Comparison of ENCODE assay signal across 25 mouse cellular contexts in genomic region chr7:97108119-97108518, GRCm38 (mm10). TPM values are rescaled to one million over a fixed set of nuclear protein-coding genes. Genes with fewer than 3 reads are reported as not detected.
DNase-seq lines count a peak whose midpoint lies in the region; ATAC-seq and TF ChIP-seq lines count a peak whose summit lies in the region.
"Had no signal": no experiment of that assay in that cellular context is flagged by ENCODE, and none has a peak within 500 bp of the region (broad histone marks: within the 10 kb centered on the region; RNA-seq: fewer than 3 reads in every experiment).

No protein-coding gene starts in this region.

- H3K27me3 ChIP-seq in lung, postnatal 0 days (replicated peaks; ENCODE audit: insufficient read depth, low read length) = no peaks in the 10 kb centered on the region
- H3K27me3 ChIP-seq in midbrain, embryonic 10.5 days (ENCODE audit: low read depth, poor library complexity, severe bottlenecking) = no peaks in the 10 kb centered on the region
- H3K27me3 ChIP-seq in forebrain, postnatal 0 days (ENCODE audit: insufficient read depth, low read length) = no peaks in the 10 kb centered on the region
- H3K27me3 ChIP-seq: embryonic facial prominence, embryonic 13.5 days; embryonic facial prominence, embryonic 15.5 days; forebrain, embryonic 12.5 days; Patski had no signal

- no peak overlapping the region for H3K4me2 ChIP-seq in lung, postnatal 0 days (replicated peaks; ENCODE audit: low read depth, low read length)
- H3K4me2 ChIP-seq in forebrain, postnatal 0 days (ENCODE audit: low read depth) = no peak overlapping the region
- H3K4me2 ChIP-seq: embryonic facial prominence, embryonic 13.5 days; embryonic facial prominence, embryonic 15.5 days; forebrain, embryonic 12.5 days had no signal

- DNase-seq in 416B (ENCODE audit: low read depth) = peak; percentile 43
- DNase-seq in lung, postnatal 0 days (ENCODE audit: low spot score) = no peak
- no peak for DNase-seq in midbrain, embryonic 10.5 days (ENCODE audit: low spot score)
- DNase-seq in adrenal gland, adult 2 months = no peak
- DNase-seq in forebrain, postnatal 0 days = no peak
- DNase-seq: adrenal gland, postnatal 10 days; adrenal gland, postnatal 25 days; cerebellum, adult 18-20 months; cerebellum, adult 8-10 months; cerebellum, postnatal 10 days; cerebellum, postnatal 25 days; embryo, embryonic 11 days had no signal

- TF ChIP-seq POLR2A in bone marrow macrophage, adult 2 months (IDR thresholded peaks at IDR 0.05; ENCODE audit: borderline replicate concordance, low read depth, low read length) = no peak

- WGBS in lung, postnatal 0 days = 89% methylated on average over 3 of the region's 3 CpGs
- WGBS in midbrain, embryonic 10.5 days = 91% methylated on average over 3 of the region's 3 CpGs
- WGBS in forebrain, postnatal 0 days = 88% methylated on average over 3 of the region's 3 CpGs

- no peak for TF ChIP-seq CTCF in bone marrow macrophage, adult 2 months (IDR thresholded peaks at IDR 0.05; ENCODE audit: low read depth, low read length)
- no peak for TF ChIP-seq CTCF in lung, postnatal 0 days (IDR thresholded peaks at IDR 0.05)
- TF ChIP-seq CTCF in forebrain, postnatal 0 days (IDR thresholded peaks at IDR 0.05; ENCODE audit: low read depth) = no peak

- ATAC-seq in granulocyte monocyte progenitor cell, adult 5-6 weeks (replicated peaks; ENCODE audit: poor library complexity, severe bottlenecking) = peak; percentile 77
- ATAC-seq in megakaryocyte progenitor cell, adult 5-6 weeks (replicated peaks; ENCODE audit: poor library complexity) = peak; percentile 69
- ATAC-seq in lung, postnatal 0 days = no peak
- ATAC-seq in forebrain, postnatal 0 days = no peak
- ATAC-seq: activated CD4-positive, CD25-positive, alpha-beta regulatory T cell, adult 4 months; forebrain, embryonic 14.5 days; forebrain, embryonic 16.5 days; Patski had no signal

- no peak for TF ChIP-seq EP300 in lung, postnatal 0 days (IDR thresholded peaks at IDR 0.05)

- H3K4me3 ChIP-seq in bone marrow macrophage, adult 2 months (ENCODE audit: insufficient read depth, low read length) = no peak overlapping the region
- no peak overlapping the region for H3K4me3 ChIP-seq in lung, postnatal 0 days (ENCODE audit: low read depth, low read length)
- H3K4me3 ChIP-seq in midbrain, embryonic 10.5 days = no peak overlapping the region
- no peak overlapping the region for H3K4me3 ChIP-seq in forebrain, postnatal 0 days (ENCODE audit: low read depth, low read length)
- H3K4me3 ChIP-seq: embryonic facial prominence, embryonic 13.5 days; embryonic facial prominence, embryonic 15.5 days; erythroblast, embryonic 14.5 days; forebrain, embryonic 10.5 days; forebrain, embryonic 12.5 days had no signal

- H3K9ac ChIP-seq in lung, postnatal 0 days (replicated peaks; ENCODE audit: low read depth) = no peak overlapping the region
- H3K9ac ChIP-seq in forebrain, postnatal 0 days = no peak overlapping the region
- H3K9ac ChIP-seq: embryonic facial prominence, embryonic 13.5 days; embryonic facial prominence, embryonic 15.5 days; forebrain, embryonic 12.5 days had no signal

- H3K27ac ChIP-seq in bone marrow macrophage, adult 2 months (ENCODE audit: insufficient read depth, low read depth, low read length) = 0 out of 2 replicates have a peak overlapping the region, but pooled peaks have one; percentile 17
- no peak overlapping the region for H3K27ac ChIP-seq in lung, postnatal 0 days (ENCODE audit: low read length)
- no peak overlapping the region for H3K27ac ChIP-seq in midbrain, embryonic 10.5 days (replicated peaks)
- no peak overlapping the region for H3K27ac ChIP-seq in forebrain, postnatal 0 days (ENCODE audit: low read depth, low read length)
- H3K27ac ChIP-seq: embryonic facial prominence, embryonic 13.5 days; embryonic facial prominence, embryonic 15.5 days; forebrain, embryonic 10.5 days; forebrain, embryonic 12.5 days had no signal

- no peaks in the 10 kb centered on the region for H3K9me3 ChIP-seq in lung, postnatal 0 days (ENCODE audit: low read length)
- H3K9me3 ChIP-seq in midbrain, embryonic 10.5 days (replicated peaks) = no peaks in the 10 kb centered on the region
- no peaks in the 10 kb centered on the region for H3K9me3 ChIP-seq in forebrain, postnatal 0 days (ENCODE audit: low read length)
- H3K9me3 ChIP-seq: embryonic facial prominence, embryonic 13.5 days; embryonic facial prominence, embryonic 15.5 days; forebrain, embryonic 10.5 days; forebrain, embryonic 12.5 days; G1E had no signal

- H3K4me1 ChIP-seq in bone marrow macrophage, adult 2 months (ENCODE audit: control insufficient read depth, insufficient read depth, low read length) = peaks cover 21% of the 10 kb centered on the region
- H3K4me1 ChIP-seq in lung, postnatal 0 days (ENCODE audit: insufficient read depth, low read depth, low read length) = no peaks in the 10 kb centered on the region; the same call in 1 of the 2 replicates
- H3K4me1 ChIP-seq in midbrain, embryonic 10.5 days = no peaks in the 10 kb centered on the region
- no peaks in the 10 kb centered on the region for H3K4me1 ChIP-seq in forebrain, postnatal 0 days (ENCODE audit: insufficient read depth)
- H3K4me1 ChIP-seq: embryonic facial prominence, embryonic 13.5 days; embryonic facial prominence, embryonic 15.5 days; forebrain, embryonic 10.5 days; forebrain, embryonic 12.5 days had no signal

- no peaks in the 10 kb centered on the region for H3K36me3 ChIP-seq in lung, postnatal 0 days (ENCODE audit: insufficient read depth, low read length)
- H3K36me3 ChIP-seq in midbrain, embryonic 10.5 days = no peaks in the 10 kb centered on the region
- H3K36me3 ChIP-seq in forebrain, postnatal 0 days (ENCODE audit: insufficient read depth) = no peaks in the 10 kb centered on the region
- H3K36me3 ChIP-seq: embryonic facial prominence, embryonic 13.5 days; embryonic facial prominence, embryonic 15.5 days; forebrain, embryonic 10.5 days; forebrain, embryonic 12.5 days had no signal

RNA-seq across cellular contexts. Expression of gene Gab2, which starts 26.7 kb away (rescaled TPM):
- polyA plus RNA-seq in bone marrow macrophage, adult 2 months (2012; ENCODE audit: insufficient read depth, insufficient read length, missing spikeins) = 37.0 and 44.7 TPM in 2 replicates
- 14.1 and 18.9 TPM in 2 replicates for total RNA-seq in granulocyte monocyte progenitor cell, adult 5-6 weeks (2014; fragmentation: Nextera tagmentation)
- total RNA-seq in granulocyte monocyte progenitor cell, adult 5-6 weeks (2017) = 14.3 and 16.4 TPM in 2 replicates
- 12.7 and 15.7 TPM in 2 replicates for total RNA-seq in megakaryocyte progenitor cell, adult 5-6 weeks (2015)
- 12.0 and 12.2 TPM in 2 replicates for total RNA-seq in megakaryocyte progenitor cell, adult 5-6 weeks (2017)
- 7.0 and 7.7 TPM in 2 replicates for polyA plus RNA-seq in lung, postnatal 0 days (2015; fragmentation: Nextera tagmentation; extraction: Ambion mirVana)
- 7.1 and 9.1 TPM in 2 replicates for polyA plus RNA-seq in midbrain, embryonic 10.5 days (2016; fragmentation: Nextera tagmentation; extraction: Ambion mirVana)
- total RNA-seq in adrenal gland, adult 2 months (2021) = 10 to 100 TPM; 18.0 to 21.9 TPM
- polyA plus RNA-seq in adrenal gland, adult 2 months (2012; rRNA removed) = 7.6 and 8.2 TPM in 2 replicates
- 24.1 and 27.0 TPM in 2 replicates for total RNA-seq in forebrain, postnatal 0 days (2014; rRNA removed)
- polyA plus RNA-seq in forebrain, postnatal 0 days (2015; fragmentation: Nextera tagmentation; extraction: Ambion mirVana) = 11.4 and 14.0 TPM in 2 replicates

Comparison
In these comparisons a context has a peak if more than half of its experiments do, and no peak if none do; other contexts are left out.
1. ATAC-seq: peak in granulocyte monocyte progenitor cell, adult 5-6 weeks (single experiment) and megakaryocyte progenitor cell, adult 5-6 weeks (single experiment); none in lung, postnatal 0 days (single experiment) and forebrain, postnatal 0 days (single experiment).